Mouse (Mus musculus) embryonic facial prominence, embryonic 12.5 days (tissue): ENCODE measurements around the gene Nfyc. TPM values are rescaled to one million over a fixed set of nuclear protein-coding genes. Genes with fewer than 3 reads are reported as not detected.

Source experiments
- ATAC-seq: fragments of 200-750 bp; cut with Nextera tagmentation; 2 replicates; pipeline ENCODE4 v1.8.0; 2017; ENCODE audit not compliant: insufficient number of reproducible peaks, insufficient read depth, low FRiP score, low TSS enrichment
- H3K27ac ChIP-seq: fragments of 300-500 bp; sonication (generic); 2 replicates; pipeline ENCODE4 v1.5.1; 2016; ENCODE audit warnings: mild to moderate bottlenecking
- H3K27me3 ChIP-seq: fragments of 300-500 bp; sonication (generic); 2 replicates; pipeline ENCODE4 v1.6.1; 2016; ENCODE audit warnings: mild to moderate bottlenecking, moderate library complexity
- H3K36me3 ChIP-seq: fragments of 300-500 bp; sonication (generic); 2 replicates; pipeline ENCODE4 v1.6.1; 2016; ENCODE audit warnings: mild to moderate bottlenecking
- H3K4me1 ChIP-seq: fragments of 300-500 bp; sonication (generic); 2 replicates; pipeline ENCODE4 v1.6.1; 2016
- H3K4me2 ChIP-seq: fragments of 300-500 bp; sonication (generic); replicated peaks from 2 replicates; pipeline ENCODE4 v1.6.1; 2016; ENCODE audit warnings: mild to moderate bottlenecking, moderate library complexity
- H3K4me3 ChIP-seq: fragments of 300-500 bp; sonication (generic); 2 replicates; pipeline ENCODE4 v1.5.1; 2016; ENCODE audit warnings: mild to moderate bottlenecking
- H3K9ac ChIP-seq: fragments of 300-500 bp; sonication (generic); 2 replicates; pipeline ENCODE4 v1.6.1; 2016; ENCODE audit warnings: mild to moderate bottlenecking, moderate library complexity
- H3K9me3 ChIP-seq: fragments of 300-500 bp; sonication (generic); 2 replicates; pipeline ENCODE4 v1.6.1; 2016; ENCODE audit warnings: mild to moderate bottlenecking, moderate library complexity
- WGBS: fragments of 180-500 bp; shearing (Covaris S2); methylation state at CpG from one replicate; pipeline ENCODE4 v1.1.7; 2016; 5-methylcytosine and 5-hydroxymethylcytosine counted together
- polyA plus RNA-seq: library from polyadenylated mRNA; unstranded; fragments of >200 nt; fragmentation: Nextera tagmentation; extraction: Ambion mirVana; gene quantifications from 2 replicates; pipeline ENCODE4 v1.2.1, GENCODE M21; 2016

The Nfyc gene
- polyA plus RNA-seq = 106 and 117 TPM in 2 replicates

DNA sequence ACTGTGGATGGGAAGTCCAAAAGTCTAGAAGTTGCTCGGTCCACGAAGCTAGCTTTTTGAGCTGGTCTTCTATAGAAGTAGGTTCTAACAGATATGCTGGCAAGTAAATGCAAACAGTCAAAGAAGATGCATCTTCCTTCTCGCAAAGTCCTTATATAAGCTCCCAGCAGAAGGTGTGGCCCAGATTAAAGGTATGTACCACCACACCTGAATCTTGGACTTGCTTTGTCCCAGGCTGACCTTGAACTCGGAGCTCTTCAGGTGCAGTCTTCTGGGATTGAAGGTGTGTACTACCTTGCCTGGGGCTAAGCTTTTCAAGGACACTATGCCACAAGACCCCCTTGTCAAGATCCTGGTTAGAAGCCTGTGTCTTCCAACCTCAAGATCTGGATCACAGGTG, at the start of gene Nfyc:
Gene Nfyc, minus strand, starts transcription at position 101 of the 400 bp plus-strand sequence.
- no peak within 1 kb of the TSS for H3K4me3 ChIP-seq
- ATAC-seq = no peak
- WGBS = 93% methylated on average over 4 of the region's 4 CpGs

DNA sequence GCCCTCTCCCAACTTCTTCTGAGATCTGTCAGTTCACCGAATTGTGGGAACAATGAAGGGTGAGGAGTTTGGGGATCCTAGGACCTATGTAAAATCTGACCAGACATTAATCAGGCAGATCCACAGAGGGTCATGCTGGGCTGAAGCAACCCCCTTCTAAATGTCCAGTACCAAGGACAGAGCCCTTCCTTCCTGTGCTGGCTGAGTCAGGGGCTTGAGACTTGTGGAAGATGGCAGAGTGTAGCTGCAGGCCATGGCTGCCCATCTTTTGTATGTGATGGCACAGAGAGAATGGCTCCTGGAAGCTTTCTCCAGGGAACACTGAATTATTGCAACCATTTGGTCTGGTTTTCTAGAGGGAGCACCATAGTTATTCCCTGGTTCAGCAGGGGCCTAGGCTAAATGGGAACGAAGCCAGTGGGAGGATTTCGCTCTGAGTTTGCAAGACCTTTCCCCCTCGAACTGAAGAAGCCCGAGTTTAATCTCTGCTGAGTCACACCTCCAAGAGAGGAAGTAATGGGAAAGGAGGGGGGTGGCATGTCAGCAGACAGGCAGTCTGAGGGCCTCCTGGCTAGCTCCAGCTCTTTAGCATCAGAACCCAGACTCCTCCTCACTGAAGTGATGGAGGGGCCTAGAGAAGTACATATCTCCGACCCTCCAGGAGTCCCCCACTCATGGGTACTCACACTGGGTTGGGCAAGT, 49.5 kb upstream of the Nfyc start:
- Histone ChIP-seq H3K36me3 (no peaks in the 10 kb centered on the region), H3K9ac (no peak overlapping the region), H3K4me3 (no peak overlapping the region), H3K4me2 (no peak overlapping the region), H3K4me1 (peaks cover 21% of the 10 kb centered on the region), H3K27ac (no peak overlapping the region), H3K27me3 (no peaks in the 10 kb centered on the region), H3K9me3 (no peaks in the 10 kb centered on the region)
- ATAC-seq = no peak
- WGBS = 61% methylated on average over 6 of the region's 6 CpGs

More for the DNA sequence above, at the start of gene Nfyc:
- no peak within 1 kb of the TSS for H3K27ac ChIP-seq
- H3K9ac ChIP-seq = no peak within 1 kb of the TSS
- H3K4me2 ChIP-seq = no peak within 1 kb of the TSS
- no peaks in the 10 kb centered on the region for H3K4me1 ChIP-seq
- H3K9me3 ChIP-seq = no peaks in the 10 kb centered on the region
- H3K36me3 ChIP-seq = no peaks in the 10 kb centered on the region
- no peaks in the 10 kb centered on the region for H3K27me3 ChIP-seq

DNA sequence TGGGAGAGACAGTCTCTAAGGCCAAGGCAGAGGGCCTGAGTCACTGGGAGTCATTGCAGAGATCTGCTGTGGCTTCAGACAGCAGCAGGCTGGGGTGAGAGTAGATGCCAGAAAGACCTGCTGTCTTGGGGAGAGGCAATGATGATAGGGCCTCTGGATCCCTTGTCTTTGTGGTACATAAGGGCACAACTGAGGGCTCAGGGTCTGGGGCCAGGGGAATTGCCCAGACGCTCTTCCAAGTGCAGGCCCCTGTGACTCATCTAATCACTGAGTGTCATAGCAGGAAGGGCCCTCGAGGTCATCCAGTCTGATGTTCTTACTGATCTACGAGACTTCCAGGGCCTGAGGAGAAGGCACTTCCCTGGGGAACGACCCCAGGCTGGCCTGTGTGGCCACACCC, 48.0 kb upstream of the Nfyc start:
- ATAC-seq = no peak
- Histone ChIP-seq H3K4me3 (no peak overlapping the region), H3K9me3 (no peaks in the 10 kb centered on the region), H3K27me3 (no peaks in the 10 kb centered on the region), H3K9ac (no peak overlapping the region), H3K4me2 (no peak overlapping the region), H3K27ac (no peak overlapping the region), H3K4me1 (peaks cover 14% of the 10 kb centered on the region), H3K36me3 (no peaks in the 10 kb centered on the region)
- WGBS = 42% methylated on average over 4 of the region's 4 CpGs

DNA sequence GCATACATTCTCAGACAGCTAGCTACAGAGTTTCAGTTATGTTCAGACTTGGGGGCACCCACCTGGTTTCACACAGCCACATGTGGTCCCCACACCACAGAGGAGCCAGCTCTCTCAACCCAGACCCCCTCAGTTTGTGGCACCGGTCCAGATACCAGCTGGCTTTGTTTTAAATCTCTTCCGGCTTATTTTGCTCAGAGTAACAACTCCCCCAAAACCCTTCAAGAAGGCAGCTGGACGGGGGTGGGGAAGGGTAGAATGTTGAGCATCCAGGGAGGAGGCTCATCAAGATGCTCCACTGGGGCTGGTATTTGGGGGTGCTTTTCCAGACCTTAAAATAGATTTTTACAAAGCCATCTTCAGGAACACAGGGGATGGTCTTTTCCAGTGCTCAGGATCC, 47.4 kb upstream of the Nfyc start:
- no peak overlapping the region for H3K9ac ChIP-seq
- H3K27me3 ChIP-seq = no peaks in the 10 kb centered on the region
- no peak for ATAC-seq
- no peaks in the 10 kb centered on the region for H3K36me3 ChIP-seq
- no peak overlapping the region for H3K4me2 ChIP-seq
- WGBS = 62% methylated on average over 3 of the region's 3 CpGs
- H3K4me3 ChIP-seq = no peak overlapping the region
- H3K4me1 ChIP-seq = peaks cover 14% of the 10 kb centered on the region
- no peak overlapping the region for H3K27ac ChIP-seq
- H3K9me3 ChIP-seq = no peaks in the 10 kb centered on the region

DNA sequence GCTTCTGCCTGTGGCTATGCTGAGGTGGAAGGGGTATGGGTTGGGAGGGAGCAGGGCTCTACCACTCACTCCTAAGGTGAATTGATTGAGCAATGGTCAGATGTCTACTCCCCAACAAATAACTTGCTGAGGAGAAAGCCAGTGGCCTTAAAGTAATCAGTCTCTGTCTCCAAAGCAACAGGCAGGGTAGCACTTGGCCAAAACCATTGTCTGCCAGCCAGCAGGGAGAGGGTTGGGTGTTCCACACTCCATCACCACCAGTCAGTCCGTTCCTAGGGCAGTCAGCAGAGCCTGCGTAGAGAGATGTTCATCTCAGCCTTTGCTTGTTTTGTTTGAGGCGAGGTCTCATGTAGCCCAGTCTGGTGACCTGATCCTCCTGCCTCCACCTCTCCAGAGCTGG, 44.6 kb upstream of the Nfyc start:
- Histone ChIP-seq H3K9ac (no peak overlapping the region), H3K36me3 (no peaks in the 10 kb centered on the region), H3K4me2 (no peak overlapping the region), H3K4me1 (peaks cover 7% of the 10 kb centered on the region; the same call in 1 of the 2 replicates), H3K27ac (no peak overlapping the region), H3K4me3 (no peak overlapping the region), H3K27me3 (no peaks in the 10 kb centered on the region), H3K9me3 (no peaks in the 10 kb centered on the region)
- no peak for ATAC-seq
- 70% methylated on average over 3 of the region's 3 CpGs for WGBS

DNA sequence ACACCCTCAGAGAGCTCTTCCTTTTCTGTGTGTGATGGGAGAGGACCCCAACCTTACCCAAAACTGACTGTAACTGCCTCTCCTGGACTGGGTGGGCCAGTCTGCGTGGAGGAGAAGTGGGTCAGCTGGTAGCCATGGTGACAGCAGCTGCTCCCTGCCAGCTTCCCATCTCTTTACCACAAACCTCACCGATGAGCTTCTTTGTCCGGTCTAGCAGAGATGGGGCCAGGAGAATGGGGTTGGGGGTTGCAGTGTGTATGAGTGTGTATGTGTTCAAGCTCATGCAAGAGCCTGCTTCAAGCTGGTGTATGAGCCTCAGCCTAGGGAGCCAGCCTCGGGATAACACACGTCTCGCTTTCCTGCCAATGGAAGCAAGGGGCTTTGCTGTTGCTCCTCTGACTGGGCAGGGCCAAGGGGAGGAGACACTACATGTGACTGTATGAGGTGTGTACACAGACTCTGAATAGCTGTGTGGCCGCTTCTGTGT, 38.9 kb upstream of the Nfyc start:
- ATAC-seq = no peak
- no peak overlapping the region for H3K27ac ChIP-seq
- 0 out of 2 replicates have a peak, but pooled peaks cover 2% of the 10 kb centered on the region for H3K4me1 ChIP-seq
- WGBS = 65% methylated on average over 7 of the region's 7 CpGs
- H3K9ac ChIP-seq = no peak overlapping the region
- no peaks in the 10 kb centered on the region for H3K27me3 ChIP-seq
- no peak overlapping the region for H3K4me2 ChIP-seq
- H3K4me3 ChIP-seq = no peak overlapping the region
- no peaks in the 10 kb centered on the region for H3K9me3 ChIP-seq
- H3K36me3 ChIP-seq = no peaks in the 10 kb centered on the region

DNA sequence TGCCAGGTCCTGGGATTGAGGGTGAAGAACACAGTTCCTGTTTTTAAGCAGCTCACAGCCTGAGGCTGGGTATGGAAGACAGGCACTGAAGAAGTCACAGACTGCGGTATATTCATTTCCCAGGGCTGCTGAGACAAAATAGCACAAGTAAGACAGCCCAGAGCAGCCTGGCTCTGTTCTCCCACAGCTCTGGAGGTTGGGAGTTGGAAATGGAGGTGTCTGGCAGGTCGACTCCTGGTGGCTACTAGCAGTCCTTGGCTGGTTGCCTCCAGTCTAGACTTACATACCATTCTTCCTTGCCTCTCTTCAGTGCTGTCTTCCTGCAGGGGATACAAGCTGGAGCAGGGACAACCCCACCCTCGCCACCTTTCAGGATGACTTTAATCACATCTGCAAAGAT, 37.6 kb upstream of the Nfyc start:
- Histone ChIP-seq H3K27ac (no peak overlapping the region), H3K4me2 (no peak overlapping the region), H3K4me3 (no peak overlapping the region), H3K9ac (no peak overlapping the region), H3K36me3 (no peaks in the 10 kb centered on the region), H3K27me3 (no peaks in the 10 kb centered on the region), H3K9me3 (no peaks in the 10 kb centered on the region), H3K4me1 (0 out of 2 replicates have a peak, but pooled peaks cover 2% of the 10 kb centered on the region)
- ATAC-seq = no peak
- WGBS = 66% methylated on average over 3 of the region's 3 CpGs

DNA sequence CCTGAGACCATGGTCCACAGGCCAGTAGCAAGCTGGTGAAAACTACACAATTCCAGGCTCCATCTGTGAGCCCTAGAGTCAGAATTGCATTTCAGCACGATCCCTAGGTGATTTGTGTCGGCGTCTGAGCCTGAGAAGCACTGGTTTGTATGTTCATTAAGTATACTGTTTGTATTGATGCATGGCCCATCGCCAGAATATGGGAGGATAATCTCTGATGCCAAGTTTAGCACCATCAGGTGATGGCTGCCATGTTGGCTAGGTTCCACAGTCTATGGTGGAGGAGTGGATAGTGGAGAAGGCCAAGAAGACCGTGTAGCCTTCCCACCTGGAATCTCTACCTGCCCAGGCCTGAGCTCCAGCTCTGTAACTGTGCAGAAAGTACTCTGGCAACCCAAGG, 36.9 kb upstream of the Nfyc start:
- no peak overlapping the region for H3K9ac ChIP-seq
- no peak overlapping the region for H3K4me3 ChIP-seq
- WGBS = 78% methylated on average over 5 of the region's 5 CpGs
- H3K27ac ChIP-seq = no peak overlapping the region
- no peaks in the 10 kb centered on the region for H3K36me3 ChIP-seq
- no peak for ATAC-seq
- no peaks in the 10 kb centered on the region for H3K27me3 ChIP-seq
- H3K4me1 ChIP-seq = 0 out of 2 replicates have a peak, but pooled peaks cover 2% of the 10 kb centered on the region
- no peak overlapping the region for H3K4me2 ChIP-seq
- no peaks in the 10 kb centered on the region for H3K9me3 ChIP-seq

DNA sequence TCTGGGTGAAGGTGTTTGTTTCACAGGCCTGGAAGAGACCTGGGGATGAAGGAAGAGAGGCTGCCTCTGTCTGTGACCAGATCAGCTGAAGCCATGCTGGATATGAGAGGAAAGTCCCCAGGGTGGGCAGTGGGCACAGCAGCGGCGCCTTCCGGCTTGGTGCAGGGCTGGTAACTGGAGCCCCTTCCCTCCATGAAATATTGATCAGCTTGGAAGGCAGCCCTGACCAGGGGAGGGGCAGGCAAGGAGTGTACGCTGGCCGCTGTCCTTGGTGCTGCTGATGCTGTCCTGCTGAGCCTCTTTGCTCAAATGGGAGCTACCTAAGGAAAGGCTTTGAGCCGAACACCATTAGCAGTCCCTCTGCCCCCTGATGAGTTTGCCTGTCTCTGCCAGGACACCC, 34.8 kb upstream of the Nfyc start:
- no peak overlapping the region for H3K9ac ChIP-seq
- H3K9me3 ChIP-seq = no peaks in the 10 kb centered on the region
- WGBS = 4% methylated on average over 6 of the region's 6 CpGs
- H3K36me3 ChIP-seq = no peaks in the 10 kb centered on the region
- no peaks in the 10 kb centered on the region for H3K27me3 ChIP-seq
- 0 out of 2 replicates have a peak, but pooled peaks cover 2% of the 10 kb centered on the region for H3K4me1 ChIP-seq
- H3K4me3 ChIP-seq = no peak overlapping the region
- H3K4me2 ChIP-seq = no peak overlapping the region
- ATAC-seq = no peak
- no peak overlapping the region for H3K27ac ChIP-seq

DNA sequence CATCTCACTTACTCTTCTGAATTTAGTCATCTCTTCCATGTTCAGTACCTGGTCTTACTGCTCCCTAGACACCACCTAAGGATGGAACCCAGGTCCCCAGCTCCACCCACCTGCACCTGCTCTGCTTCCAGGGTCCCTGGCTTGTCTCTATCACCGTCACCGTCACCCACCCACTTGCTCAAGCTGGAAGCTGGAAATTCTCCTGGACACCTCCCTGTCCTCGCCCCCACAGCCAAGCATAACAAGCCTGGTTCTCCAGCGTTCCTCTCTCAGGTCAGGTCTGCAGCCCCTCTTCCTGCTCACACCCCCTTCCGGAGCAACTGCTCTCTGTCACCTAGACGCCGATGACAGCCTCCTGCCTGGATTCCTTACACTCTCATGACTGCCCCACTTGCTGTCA, 28.5 kb upstream of the Nfyc start:
- Histone ChIP-seq H3K9ac (no peak overlapping the region), H3K4me1 (0 out of 2 replicates have a peak, but pooled peaks cover 2% of the 10 kb centered on the region), H3K9me3 (no peaks in the 10 kb centered on the region), H3K4me3 (no peak overlapping the region), H3K4me2 (no peak overlapping the region), H3K27me3 (peaks cover 26% of the 10 kb centered on the region), H3K27ac (no peak overlapping the region), H3K36me3 (no peaks in the 10 kb centered on the region)
- ATAC-seq = no peak
- WGBS = 74% methylated on average over 7 of the region's 7 CpGs

DNA sequence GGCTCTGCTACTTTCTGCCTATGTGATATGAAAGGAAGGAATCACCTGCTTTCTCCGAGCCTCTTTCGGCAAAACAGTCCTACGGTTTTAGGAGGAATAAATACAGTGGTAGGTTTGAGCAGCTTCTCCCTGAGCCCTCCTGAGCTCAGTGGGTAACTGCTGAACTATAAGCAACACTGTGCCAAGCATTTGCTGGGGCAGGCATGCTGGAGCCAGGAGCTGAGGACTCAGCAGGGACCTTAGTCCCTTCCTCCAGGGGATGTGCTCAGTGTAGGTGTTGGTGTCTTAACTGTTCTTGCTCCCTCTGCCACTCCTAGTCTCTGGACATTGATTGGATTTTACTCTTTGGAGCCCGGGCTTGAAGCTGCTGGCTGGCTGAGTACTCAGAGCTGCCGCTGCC, 25.0 kb upstream of the Nfyc start:
- no peak overlapping the region for H3K27ac ChIP-seq
- no peaks in the 10 kb centered on the region for H3K9me3 ChIP-seq
- WGBS = 35% methylated on average over 5 of the region's 5 CpGs
- H3K9ac ChIP-seq = no peak overlapping the region
- H3K27me3 ChIP-seq = peaks cover 51% of the 10 kb centered on the region
- H3K36me3 ChIP-seq = no peaks in the 10 kb centered on the region
- H3K4me3 ChIP-seq = no peak overlapping the region
- H3K4me1 ChIP-seq = 0 out of 2 replicates have a peak, but pooled peaks cover 2% of the 10 kb centered on the region
- no peak for ATAC-seq
- no peak overlapping the region for H3K4me2 ChIP-seq

DNA sequence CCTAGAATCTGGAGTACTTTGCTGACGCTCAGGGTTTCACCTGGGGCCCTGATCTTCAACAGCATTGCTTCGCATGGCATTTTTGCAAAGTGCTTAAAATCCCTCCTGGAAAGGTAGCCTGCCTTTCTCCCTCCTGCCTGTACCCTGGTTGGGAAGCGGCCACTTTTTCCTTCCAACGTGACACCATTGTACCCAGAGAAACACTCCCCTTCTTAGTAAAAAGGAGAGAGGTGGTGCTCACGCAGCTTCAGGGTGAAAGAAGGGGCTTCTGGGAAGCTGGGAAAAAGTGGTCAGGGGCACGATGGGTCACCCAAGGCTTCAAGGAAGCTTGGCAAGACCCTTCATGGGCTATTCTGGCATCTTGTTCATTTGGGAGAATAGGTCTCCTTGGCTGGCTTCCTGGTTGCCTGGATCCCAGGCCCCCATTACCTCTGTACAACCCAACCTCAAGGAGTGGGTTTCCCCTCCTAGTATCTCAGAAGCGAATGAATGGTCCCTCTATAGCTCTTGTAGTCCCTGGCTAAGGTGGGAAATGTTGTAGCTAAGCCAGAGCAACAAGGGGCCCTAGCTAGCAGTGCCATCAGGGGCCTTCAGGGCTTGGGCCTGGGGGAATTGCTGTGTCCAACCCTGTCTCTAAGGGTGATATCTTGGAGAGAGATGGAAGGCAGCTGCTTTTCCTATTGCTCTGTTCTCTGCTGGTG, 24.1 kb upstream of the Nfyc start:
- peak overlapping the region; percentile 62; the same call in 1 of the 2 replicates for H3K9ac ChIP-seq
- H3K4me3 ChIP-seq = peak overlapping the region; percentile 58
- no peak for ATAC-seq
- peak overlapping the region; percentile 99 for H3K4me2 ChIP-seq
- H3K27me3 ChIP-seq = peaks cover 51% of the 10 kb centered on the region
- no peaks in the 10 kb centered on the region for H3K36me3 ChIP-seq
- H3K27ac ChIP-seq = no peak overlapping the region
- WGBS = 20% methylated on average over 7 of the region's 7 CpGs
- H3K4me1 ChIP-seq = 0 out of 2 replicates have a peak, but pooled peaks cover 2% of the 10 kb centered on the region
- no peaks in the 10 kb centered on the region for H3K9me3 ChIP-seq
